Mouse (Mus musculus) megakaryocyte, embryonic 14.5 days (primary cell): ENCODE measurements around the gene Tnrc18. TPM values are rescaled to one million over a fixed set of nuclear protein-coding genes. Genes with fewer than 3 reads are reported as not detected.

Source experiments
- H3K27me3 ChIP-seq: replicated peaks from 2 replicates; pipeline ENCODE3; 2012; ENCODE audit warnings: inconsistent platforms
- H3K36me3 ChIP-seq: replicated peaks from 2 replicates; pipeline ENCODE3; 2012; ENCODE audit warnings: low read length, inconsistent platforms, mixed read lengths
- H3K4me1 ChIP-seq: 2 replicates; pipeline ENCODE4 v1.6.1; 2012; ENCODE audit warnings: inconsistent platforms
- H3K4me3 ChIP-seq: replicated peaks from 2 replicates; pipeline ENCODE3; 2012; ENCODE audit warnings: moderate library complexity, mild to moderate bottlenecking, inconsistent platforms
- H3K9me3 ChIP-seq: 2 replicates; pipeline ENCODE4 v1.6.1; 2012; ENCODE audit warnings: inconsistent platforms
- FLI1 ChIP-seq: IDR thresholded peaks from 2 replicates; pipeline ENCODE4 v1.6.1; 2012; ENCODE audit warnings: low read length, inconsistent platforms, mixed read lengths
- GATA1 ChIP-seq: IDR thresholded peaks from 3 replicates; pipeline ENCODE4 v1.6.1; 2012; ENCODE audit warnings: mixed read lengths, low read length, inconsistent platforms, borderline replicate concordance
- polyA plus RNA-seq: library from polyadenylated mRNA; stranded (reverse); fragments of >175 nt; gene quantifications from 2 replicates; pipeline ENCODE4 v1.2.3, GENCODE M21; 2012; ENCODE audit warnings: low replicate concordance; ENCODE audit not compliant: insufficient read depth

Gene Tnrc18
- polyA plus RNA-seq, 1 experiment = 36.1 TPM

- Histone ChIP-seq H3K4me1 (peaks cover 9% of the 10 kb centered on the region; the same call in 1 of the 2 replicates), H3K4me3 (no peak overlapping the region), H3K27me3 (no peaks in the 10 kb centered on the region), H3K9me3 (no peaks in the 10 kb centered on the region), H3K36me3 (peaks cover 96% of the 10 kb centered on the region)
- TF ChIP-seq GATA1 (no peak), FLI1 (no peak)
Measured at GRCm38 (mm10) chr5:142764889-142765288, 52.6 kb downstream of the Tnrc18 start.

- no peak for TF ChIP-seq GATA1
- Histone ChIP-seq H3K4me3 (no peak overlapping the region), H3K9me3 (no peaks in the 10 kb centered on the region), H3K4me1 (peaks cover 9% of the 10 kb centered on the region; the same call in 1 of the 2 replicates), H3K27me3 (no peaks in the 10 kb centered on the region), H3K36me3 (peaks cover 96% of the 10 kb centered on the region)
Measured at GRCm38 (mm10) chr5:142764306-142764705, 53.2 kb downstream of the Tnrc18 start.

GRCm38 (mm10) chr5:142762082-142762807 lies 55.2 kb downstream of the Tnrc18 start:
- TF ChIP-seq FLI1 (no peak), GATA1 (no peak)
- Histone ChIP-seq H3K4me1 (peaks cover 6% of the 10 kb centered on the region; the same call in 1 of the 2 replicates), H3K36me3 (peaks cover 99% of the 10 kb centered on the region), H3K9me3 (no peaks in the 10 kb centered on the region), H3K27me3 (no peaks in the 10 kb centered on the region), H3K4me3 (no peak overlapping the region)

DNA sequence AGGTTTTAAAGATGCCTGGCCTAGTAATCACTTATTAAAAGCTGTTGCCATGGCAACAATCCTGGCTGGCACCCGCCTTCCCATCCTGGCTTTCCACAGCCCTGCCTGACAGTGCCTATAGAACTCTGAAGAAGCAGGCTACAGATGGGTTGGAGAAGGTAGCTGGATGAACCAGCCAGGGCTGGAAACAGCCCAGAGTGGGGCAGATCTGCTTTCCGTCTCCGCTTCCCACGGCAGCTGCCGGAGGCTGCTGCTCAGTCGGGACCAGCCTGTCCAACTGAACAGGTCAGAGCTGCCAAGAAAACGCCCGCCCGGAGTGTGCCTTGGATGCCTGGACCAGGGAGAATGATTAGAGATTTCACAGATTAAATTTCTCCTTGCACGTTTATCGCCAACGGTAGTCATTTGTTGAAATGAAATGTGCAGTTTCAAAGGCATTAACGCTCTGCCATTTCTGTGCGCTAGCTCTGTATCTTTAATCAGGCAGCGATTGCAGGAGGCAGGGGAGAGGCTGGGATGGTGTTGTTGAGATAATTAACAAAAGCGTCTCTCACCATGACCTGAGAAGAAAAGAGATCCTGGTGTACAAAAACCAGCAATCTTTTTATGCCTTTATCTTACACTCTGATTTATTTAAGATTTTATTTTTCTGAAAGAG lies 56.0 kb downstream of the Tnrc18 start:
- no peaks in the 10 kb centered on the region for H3K27me3 ChIP-seq
- H3K4me1 ChIP-seq = peaks cover 6% of the 10 kb centered on the region; the same call in 1 of the 2 replicates
- peaks cover 99% of the 10 kb centered on the region for H3K36me3 ChIP-seq
- no peaks in the 10 kb centered on the region for H3K9me3 ChIP-seq
- TF ChIP-seq FLI1 = no peak
- no peak overlapping the region for H3K4me3 ChIP-seq

DNA sequence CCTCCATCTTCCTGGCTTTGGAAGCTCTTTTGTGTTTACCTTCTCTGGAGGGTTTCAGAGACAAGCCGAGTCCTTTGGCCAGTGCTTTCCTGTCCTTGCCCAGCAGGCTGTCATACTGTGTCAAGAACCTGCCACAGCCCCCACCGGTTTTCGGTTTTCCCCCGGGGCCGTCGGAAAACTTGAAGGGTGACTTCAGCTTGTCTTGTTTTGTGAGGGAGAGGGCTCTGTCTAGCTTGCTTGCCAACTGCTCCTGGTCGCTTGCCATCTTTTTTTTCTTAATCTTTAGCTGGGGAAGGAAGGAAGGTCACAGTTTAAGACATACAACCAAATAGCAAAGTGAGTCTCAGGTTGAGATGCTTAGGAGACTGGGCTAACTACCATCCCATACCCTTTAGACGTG lies 57.7 kb downstream of the Tnrc18 start:
- Histone ChIP-seq H3K36me3 (peaks cover 98% of the 10 kb centered on the region), H3K4me3 (no peak overlapping the region), H3K27me3 (no peaks in the 10 kb centered on the region), H3K9me3 (no peaks in the 10 kb centered on the region), H3K4me1 (peaks cover 6% of the 10 kb centered on the region; the same call in 1 of the 2 replicates)
- TF ChIP-seq FLI1 (no peak), GATA1 (no peak)

- TF ChIP-seq GATA1 (no peak), FLI1 (no peak)
- H3K27me3 ChIP-seq = no peaks in the 10 kb centered on the region
- peaks cover 13% of the 10 kb centered on the region; the same call in 1 of the 2 replicates for H3K4me1 ChIP-seq
- H3K9me3 ChIP-seq = no peaks in the 10 kb centered on the region
- peak overlapping the region; percentile 33 for H3K4me3 ChIP-seq
- H3K36me3 ChIP-seq = peaks cover 95% of the 10 kb centered on the region
Measured at GRCm38 (mm10) chr5:142752241-142752640, 65.2 kb downstream of the Tnrc18 start.

- TF ChIP-seq GATA1 (no peak), FLI1 (no peak)
Measured at GRCm38 (mm10) chr5:142750173-142750572, 67.3 kb downstream of the Tnrc18 start.

GRCm38 (mm10) chr5:142747026-142747629 lies 70.3 kb downstream of the Tnrc18 start:
- Histone ChIP-seq H3K4me1 (peaks cover 13% of the 10 kb centered on the region; the same call in 1 of the 2 replicates), H3K36me3 (peaks cover 87% of the 10 kb centered on the region), H3K9me3 (no peaks in the 10 kb centered on the region), H3K4me3 (no peak overlapping the region), H3K27me3 (no peaks in the 10 kb centered on the region)
- TF ChIP-seq GATA1 (no peak), FLI1 (no peak)

More at GRCm38 (mm10) chr5:142750173-142750572, 67.3 kb downstream of the Tnrc18 start:
- peaks cover 13% of the 10 kb centered on the region; the same call in 1 of the 2 replicates for H3K4me1 ChIP-seq
- H3K36me3 ChIP-seq = peaks cover 89% of the 10 kb centered on the region
- H3K4me3 ChIP-seq = no peak overlapping the region
- no peaks in the 10 kb centered on the region for H3K27me3 ChIP-seq
- no peaks in the 10 kb centered on the region for H3K9me3 ChIP-seq

GRCm38 (mm10) chr5:142739941-142740340 lies 77.5 kb downstream of the Tnrc18 start:
- Histone ChIP-seq H3K27me3 (no peaks in the 10 kb centered on the region), H3K36me3 (peaks cover 89% of the 10 kb centered on the region), H3K4me1 (no peaks in the 10 kb centered on the region), H3K4me3 (no peak overlapping the region), H3K9me3 (no peaks in the 10 kb centered on the region)
- no peak for TF ChIP-seq FLI1
- no peak for TF ChIP-seq GATA1

- Histone ChIP-seq H3K4me1 (peaks cover 15% of the 10 kb centered on the region), H3K27me3 (no peaks in the 10 kb centered on the region), H3K36me3 (peaks cover 96% of the 10 kb centered on the region), H3K4me3 (no peak overlapping the region), H3K9me3 (peaks cover 18% of the 10 kb centered on the region)
- TF ChIP-seq FLI1 (no peak), GATA1 (no peak)
Measured at GRCm38 (mm10) chr5:142731916-142732315, 85.5 kb downstream of the Tnrc18 start.
